Mouse (Mus musculus) left cerebral cortex, adult 11 months (tissue): Measurements from ENCODE around the gene Abca13.

ENCODE experiments used
- DNase-seq: peaks from one replicate; pipeline ENCODE4 v3.0.0; 2022; ENCODE audit warnings: low spot score

Abca13 gene

GRCm38 (mm10) chr11:9684952-9685351, 493.2 kb downstream of the Abca13 start:
- no peak for DNase-seq

- DNase-seq = no peak
Observed at GRCm38 (mm10) chr11:9705190-9705589, 513.4 kb downstream of the Abca13 start.

- no peak for DNase-seq
Observed at GRCm38 (mm10) chr11:9727810-9728490, 536.2 kb downstream of the Abca13 start.

- no peak for DNase-seq
Observed at GRCm38 (mm10) chr11:9731300-9731699, 539.6 kb downstream of the Abca13 start.
